Mouse (Mus musculus) CH12.LX (cell line): ENCODE measurements around the gene Fam173a.
A peak's percentile ranks its signal among the peaks of the same experiment; 100 is the strongest.

Experiments used
- CHD2 ChIP-seq: IDR thresholded peaks from 2 replicates; pipeline ENCODE4 v1.6.1; 2011; ENCODE audit warnings: low read length, improper control_type of control experiment
- CTCF ChIP-seq, 2 experiments: IDR thresholded peaks in 1 of 2; conservative IDR thresholded peaks in 1 of 2; 2 replicates each; pipeline ENCODE4 v1.5.1; 2011 to 2012; ENCODE audit warnings: low read depth in 2 of 2, low read length in 2 of 2, improper control_type of control experiment in 1 of 2, inconsistent platforms in 1 of 2, mild to moderate bottlenecking in 1 of 2, moderate library complexity in 1 of 2
- ELF1 ChIP-seq: IDR thresholded peaks from 2 replicates; pipeline ENCODE4 v1.6.1; 2014; ENCODE audit warnings: low read depth, mild to moderate bottlenecking, inconsistent platforms, low read length, improper control_type of control experiment
- GABPA ChIP-seq: IDR thresholded peaks from 2 replicates; pipeline ENCODE4 v1.6.1; 2012; ENCODE audit warnings: low read depth, low read length, improper control_type of control experiment, inconsistent platforms; ENCODE audit not compliant: insufficient replicate concordance
- JUND ChIP-seq: conservative IDR thresholded peaks from 2 replicates; pipeline ENCODE4 v1.6.1; 2011; ENCODE audit warnings: low read depth, low read length, improper control_type of control experiment
- KAT2A ChIP-seq: IDR thresholded peaks from 2 replicates; pipeline ENCODE4 v1.6.1; 2012; ENCODE audit warnings: low read length, improper control_type of control experiment, inconsistent platforms; ENCODE audit not compliant: insufficient replicate concordance
- MAFK ChIP-seq: IDR thresholded peaks from 2 replicates; pipeline ENCODE4 v1.6.1; 2011; ENCODE audit warnings: low read length, improper control_type of control experiment; ENCODE audit not compliant: insufficient replicate concordance
- MYC ChIP-seq: IDR thresholded peaks from 2 replicates; pipeline ENCODE4 v1.6.1; 2011; ENCODE audit warnings: low read depth, mild to moderate bottlenecking, improper control_type of control experiment, low read length
- POLR2A ChIP-seq: IDR thresholded peaks from 2 replicates; pipeline ENCODE4 v1.6.1; 2011; ENCODE audit warnings: low read depth, mild to moderate bottlenecking, improper control_type of control experiment, low read length
- SMC3 ChIP-seq: IDR thresholded peaks from 2 replicates; pipeline ENCODE4 v1.6.1; 2011; ENCODE audit warnings: low read depth, low read length, improper control_type of control experiment
- TBP ChIP-seq: conservative IDR thresholded peaks from 2 replicates; pipeline ENCODE4 v1.6.1; 2011; ENCODE audit warnings: low read depth, low read length, improper control_type of control experiment
- USF2 ChIP-seq: conservative IDR thresholded peaks from 2 replicates; pipeline ENCODE4 v1.6.1; 2011; ENCODE audit warnings: low read depth, low read length, improper control_type of control experiment
- ZKSCAN1 ChIP-seq: IDR thresholded peaks from 2 replicates; pipeline ENCODE4 v1.6.1; 2012; ENCODE audit warnings: low read depth, inconsistent platforms, low read length, improper control_type of control experiment, borderline replicate concordance

DNA sequence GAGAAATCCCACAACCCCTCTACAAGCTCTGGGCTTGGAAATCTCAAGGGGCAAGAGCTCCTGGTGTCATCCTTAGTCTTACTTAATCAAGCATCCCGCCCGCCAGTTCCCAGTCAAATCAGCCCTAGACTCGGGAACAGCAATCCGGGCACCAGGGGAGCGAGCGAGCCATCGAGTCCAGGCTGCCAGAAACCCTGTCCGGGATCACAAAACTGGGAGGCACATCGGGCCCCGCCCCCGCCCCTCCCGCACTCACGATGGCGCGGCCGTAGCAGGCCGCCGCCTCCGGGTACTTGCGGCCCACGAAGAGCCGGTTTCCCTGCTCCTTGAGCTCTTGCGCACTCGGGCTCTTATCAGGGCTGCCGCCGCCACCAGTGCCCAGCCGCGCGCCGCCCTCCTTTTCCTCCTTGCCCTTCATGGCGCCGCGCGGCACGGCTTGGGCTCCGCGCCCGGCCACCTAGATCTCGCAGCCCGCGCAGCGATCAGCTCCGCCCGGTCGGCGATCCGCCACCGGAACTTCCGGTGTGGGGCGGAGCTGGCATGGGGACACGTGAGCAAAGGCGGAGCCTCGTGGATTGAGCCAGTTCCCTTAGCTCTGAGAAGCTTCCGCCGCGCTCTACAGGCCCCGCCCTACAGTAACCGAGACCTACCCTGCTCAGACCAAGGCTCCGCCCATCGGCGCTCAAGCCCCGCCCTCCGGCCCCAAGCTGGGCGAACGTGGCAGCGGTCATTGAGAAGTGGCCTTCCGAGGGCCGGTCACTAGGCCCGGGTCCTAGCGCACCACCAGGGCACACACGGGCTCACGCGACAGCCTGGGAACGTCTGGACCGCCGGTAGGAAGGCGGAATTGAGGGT lies 40.0 kb upstream of the Fam173a start:
- TF ChIP-seq JUND (no peak), CTCF (conservative IDR thresholded peaks at IDR 0.05 in 1 of 2, IDR thresholded peaks at IDR 0.05 in 1 of 2; ENCODE audit: low read depth in 2 of 2, low read length in 2 of 2) (no peak), TBP (no peak; the same call in 1 of the 2 replicates), ELF1 (peak; percentile 89), MYC (peak; percentile 65; the same call in 1 of the 2 replicates), POLR2A (peak; percentile 90), GABPA (no peak), USF2 (peak; percentile 87), CHD2 (no peak), SMC3 (no peak), ZKSCAN1 (no peak), MAFK (no peak), KAT2A (0 out of 2 replicates have a peak, but pooled peaks have one; percentile 69)
